8 mouse cellular contexts compared by ENCODE assay signal in genomic region chr5:52821691-52822090, GRCm38 (mm10). TPM values are rescaled to one million over a fixed set of nuclear protein-coding genes. Genes with fewer than 3 reads are reported as not detected.
DNase-seq lines count a peak whose midpoint lies in the region; TF ChIP-seq lines count a peak whose summit lies in the region.

No protein-coding gene starts in this region.

- no peak overlapping the region for H3K27ac ChIP-seq in heart, embryonic 10.5 days

- peak; percentile 74 for DNase-seq in heart, adult 11 months
- DNase-seq in heart, embryonic 10.5 days (ENCODE audit: low spot score): no peak
- DNase-seq in thymus, postnatal 4 days: peak; percentile 29
- no peak for DNase-seq in thymus, postnatal 10 days (ENCODE audit: low spot score in 2 of 2)
- DNase-seq in cerebellum, postnatal 25 days: peak; percentile 22 to 62
- DNase-seq in hindlimb bud, embryonic 11.5 days (ENCODE audit: extremely low spot score, low read depth, low spot score): peak; percentile 49
- peak; percentile 21 for DNase-seq in lung, adult 2 months
- no peak for DNase-seq in natural killer cell, adult 2 months (ENCODE audit: low spot score in 2 of 2)

- WGBS in heart, embryonic 10.5 days: 62% methylated on average over 3 of the region's 3 CpGs
- WGBS in lung, adult 2 months: 28% methylated on average over 3 of the region's 3 CpGs

- H3K9me3 ChIP-seq in heart, embryonic 10.5 days: no peaks in the 10 kb centered on the region

- no peak for TF ChIP-seq POLR2A in lung, adult 2 months (IDR thresholded peaks at IDR 0.05; ENCODE audit: borderline replicate concordance, extremely low read depth, low read depth, low read length)

- peak; percentile 13; the same call in 1 of the 2 replicates for TF ChIP-seq CTCF in lung, adult 2 months (IDR thresholded peaks at IDR 0.05; ENCODE audit: insufficient read depth, low read length)

- peaks cover 42% of the 10 kb centered on the region for H3K36me3 ChIP-seq in heart, embryonic 10.5 days

- no peaks in the 10 kb centered on the region for H3K4me1 ChIP-seq in heart, embryonic 10.5 days
- H3K4me1 ChIP-seq in lung, adult 2 months (ENCODE audit: control insufficient read depth, insufficient read depth, low read length): no peaks in the 10 kb centered on the region; the same call in 1 of the 2 replicates

- H3K4me3 ChIP-seq in heart, embryonic 10.5 days: no peak overlapping the region
- H3K4me3 ChIP-seq in lung, adult 2 months (replicated peaks; ENCODE audit: extremely low read depth, low read depth, low read length): no peak overlapping the region

- no peaks in the 10 kb centered on the region for H3K27me3 ChIP-seq in heart, embryonic 10.5 days (ENCODE audit: insufficient read depth, poor library complexity, severe bottlenecking)

RNA-seq across cellular contexts. Expression of gene Anapc4, which starts 12.1 kb away (rescaled TPM):
- polyA plus RNA-seq in heart, embryonic 10.5 days (2016; fragmentation: Nextera tagmentation; extraction: Ambion mirVana): 87.4 and 97.0 TPM in 2 replicates
- polyA plus RNA-seq in lung, adult 2 months (2012; rRNA removed): 13.7 and 29.9 TPM in 2 replicates

RNA-seq across cellular contexts. Expression of gene Zcchc4, which starts 46.5 kb away (rescaled TPM):
- polyA plus RNA-seq in heart, embryonic 10.5 days (2016; fragmentation: Nextera tagmentation; extraction: Ambion mirVana): 13.2 and 14.7 TPM in 2 replicates
- 4.8 and 7.2 TPM in 2 replicates for polyA plus RNA-seq in lung, adult 2 months (2012; rRNA removed)

Comparison
In these comparisons a context has a peak if more than half of its experiments do, and no peak if none do; other contexts are left out.
1. DNase-seq: peak in heart, adult 11 months (single experiment), thymus, postnatal 4 days (single experiment), cerebellum, postnatal 25 days (2 of 2), hindlimb bud, embryonic 11.5 days (single experiment) and lung, adult 2 months (single experiment); none in heart, embryonic 10.5 days (single experiment), thymus, postnatal 10 days (0 of 2) and natural killer cell, adult 2 months (0 of 2).